Mouse (Mus musculus) C2C12 (cell line): ENCODE measurements around the gene Rab6a.

ENCODE experiments used
- CEBPB ChIP-seq: IDR thresholded peaks from one replicate; pipeline ENCODE4 v1.6.1; 2011; ENCODE audit warnings: low read depth, mild to moderate bottlenecking, control low read depth, moderate library complexity
- CTCF ChIP-seq: IDR thresholded peaks from one replicate; pipeline ENCODE4 v1.5.1; 2011; ENCODE audit not compliant: control insufficient read depth, insufficient read depth, insufficient read length
- MAX ChIP-seq: IDR thresholded peaks from one replicate; pipeline ENCODE4 v1.6.1; 2011; ENCODE audit warnings: mild to moderate bottlenecking, control low read depth
- MYOG ChIP-seq: IDR thresholded peaks from one replicate; pipeline ENCODE4 v1.6.1; 2011; ENCODE audit not compliant: control insufficient read depth, insufficient read length; ENCODE audit errors: extremely low read depth
- USF1 ChIP-seq: IDR thresholded peaks from one replicate; pipeline ENCODE4 v1.6.1; 2011; ENCODE audit warnings: low read depth, mild to moderate bottlenecking, control low read depth, moderate library complexity

DNA sequence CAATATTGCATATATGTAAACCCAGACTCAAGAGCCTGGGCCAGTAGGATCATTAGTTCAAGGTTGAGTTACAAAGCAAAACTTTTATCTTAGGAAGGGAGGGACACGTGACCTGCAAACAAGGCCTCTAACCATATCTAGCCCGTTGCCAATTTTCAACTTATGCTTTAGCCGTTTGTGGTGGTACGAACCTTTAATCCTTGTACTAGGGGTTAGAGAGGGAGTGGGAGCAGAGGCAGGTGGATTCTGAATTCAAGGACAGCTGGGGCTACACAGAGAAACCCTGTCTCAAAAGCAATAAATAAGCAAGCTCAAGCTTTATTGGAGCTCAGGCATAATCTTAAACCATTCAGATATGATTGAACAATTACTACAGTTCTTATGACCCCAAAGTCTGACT, 35.2 kb downstream of the Rab6a start:
- TF ChIP-seq USF1 (no peak), CTCF (no peak), CEBPB (no peak), MAX (no peak), MYOG (no peak)
